Mouse (Mus musculus): ENCODE results near the gene Colgalt2.

DNA sequence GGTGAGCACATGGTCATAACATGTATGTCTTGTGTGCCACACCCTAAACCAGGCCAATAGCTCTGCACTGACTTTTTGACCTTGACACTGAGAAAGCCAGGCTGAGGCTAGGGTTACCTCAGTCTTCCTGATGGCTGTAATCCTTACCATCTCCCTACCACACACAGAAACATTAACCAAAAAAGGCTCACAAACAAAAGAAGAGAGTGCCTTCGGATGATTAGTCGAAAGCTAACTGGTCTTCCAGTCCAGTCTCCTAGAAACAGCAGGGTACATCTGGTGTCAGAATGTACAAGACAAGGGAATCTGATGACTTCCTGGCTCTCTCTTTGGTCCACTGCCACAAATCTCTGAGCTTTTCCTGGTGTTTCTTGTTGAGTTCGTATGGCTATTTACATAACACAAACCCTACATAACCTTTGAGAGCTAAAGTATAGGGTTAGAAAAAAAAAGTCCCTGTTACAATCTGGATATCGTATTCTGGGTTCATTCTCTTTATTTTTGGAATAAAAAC lies 117.5 kb downstream of the Colgalt2 start:
- TF ChIP-seq POLR2A (IDR thresholded peaks at IDR 0.05; ENCODE audit: low read depth, low read length) (no peak), CTCF (IDR thresholded peaks at IDR 0.05; ENCODE audit: extremely low read depth, insufficient read depth, insufficient read length, insufficient replicate concordance) (no peak)

Measured in spleen, adult 2 months (tissue).